Mouse (Mus musculus): ENCODE data around the gene Lag3. TPM values are rescaled to one million over a fixed set of nuclear protein-coding genes. Genes with fewer than 3 reads are reported as not detected.

The Lag3 gene
- polyA plus RNA-seq, 1 experiment, result 0.44 TPM

GRCm38 (mm10) chr6:124953991-124954715 is 42.6 kb upstream of the Lag3 start:
- no peaks in the 10 kb centered on the region for H3K79me2 ChIP-seq (ENCODE audit: control insufficient read depth, insufficient read depth)
- TF ChIP-seq MYOG (IDR thresholded peaks at IDR 0.05; ENCODE audit: control insufficient read depth, extremely low read depth, insufficient read length) (no peak), FOSL1 (IDR thresholded peaks at IDR 0.05; ENCODE audit: insufficient read depth, low read length, poor library complexity, severe bottlenecking) (no peak), MAX (IDR thresholded peaks at IDR 0.05) (no peak), MYOD1 (IDR thresholded peaks at IDR 0.05; ENCODE audit: control insufficient read depth, insufficient read length, low read depth) (no peak), USF1 (IDR thresholded peaks at IDR 0.05; ENCODE audit: low read depth) (no peak), CTCF (IDR thresholded peaks at IDR 0.05; ENCODE audit: control insufficient read depth, insufficient read depth, insufficient read length) (no peak), CEBPB (IDR thresholded peaks at IDR 0.05; ENCODE audit: low read depth) (no peak)
- no peaks in the 10 kb centered on the region for H3K27me3 ChIP-seq (ENCODE audit: control insufficient read depth, insufficient read depth, insufficient read length)
- no peak overlapping the region for H3ac ChIP-seq (ENCODE audit: control insufficient read depth, insufficient read length, low read depth)
- no peak overlapping the region for H3K4me3 ChIP-seq (ENCODE audit: insufficient read depth, poor library complexity, severe bottlenecking)
- H3K36me3 ChIP-seq (ENCODE audit: control insufficient read depth, insufficient read depth), result peaks cover 22% of the 10 kb centered on the region
- no peaks in the 10 kb centered on the region for H3K79me3 ChIP-seq (ENCODE audit: low read depth)

- Histone ChIP-seq H3K27me3 (ENCODE audit: control insufficient read depth, insufficient read depth, insufficient read length) (no peaks in the 10 kb centered on the region), H3K79me2 (ENCODE audit: control insufficient read depth, insufficient read depth) (no peaks in the 10 kb centered on the region), H3K4me3 (ENCODE audit: insufficient read depth, poor library complexity, severe bottlenecking) (no peak overlapping the region), H3ac (ENCODE audit: control insufficient read depth, insufficient read length, low read depth) (no peak overlapping the region), H3K36me3 (ENCODE audit: control insufficient read depth, insufficient read depth) (peaks cover 11% of the 10 kb centered on the region), H3K79me3 (ENCODE audit: low read depth) (no peaks in the 10 kb centered on the region)
- no peak for TF ChIP-seq MYOD1 (IDR thresholded peaks at IDR 0.05; ENCODE audit: control insufficient read depth, insufficient read length, low read depth)
- TF ChIP-seq CEBPB (IDR thresholded peaks at IDR 0.05; ENCODE audit: low read depth), result no peak
- no peak for TF ChIP-seq CTCF (IDR thresholded peaks at IDR 0.05; ENCODE audit: control insufficient read depth, insufficient read depth, insufficient read length)
- TF ChIP-seq FOSL1 (IDR thresholded peaks at IDR 0.05; ENCODE audit: insufficient read depth, low read length, poor library complexity, severe bottlenecking), result no peak
- TF ChIP-seq USF1 (IDR thresholded peaks at IDR 0.05; ENCODE audit: low read depth), result no peak
- no peak for TF ChIP-seq MYOG (IDR thresholded peaks at IDR 0.05; ENCODE audit: control insufficient read depth, extremely low read depth, insufficient read length)
- no peak for TF ChIP-seq MAX (IDR thresholded peaks at IDR 0.05)
Measured at GRCm38 (mm10) chr6:124943526-124943925, 32.0 kb upstream of the Lag3 start.

- Histone ChIP-seq H3K4me3 (ENCODE audit: insufficient read depth, poor library complexity, severe bottlenecking) (no peak overlapping the region), H3K36me3 (ENCODE audit: control insufficient read depth, insufficient read depth) (peaks cover 27% of the 10 kb centered on the region), H3K27me3 (ENCODE audit: control insufficient read depth, insufficient read depth, insufficient read length) (no peaks in the 10 kb centered on the region), H3K79me3 (ENCODE audit: low read depth) (no peaks in the 10 kb centered on the region), H3K79me2 (ENCODE audit: control insufficient read depth, insufficient read depth) (no peaks in the 10 kb centered on the region), H3ac (ENCODE audit: control insufficient read depth, insufficient read length, low read depth) (no peak overlapping the region)
- TF ChIP-seq CTCF (IDR thresholded peaks at IDR 0.05; ENCODE audit: control insufficient read depth, insufficient read depth, insufficient read length) (no peak), MYOG (IDR thresholded peaks at IDR 0.05; ENCODE audit: control insufficient read depth, extremely low read depth, insufficient read length) (no peak), MAX (IDR thresholded peaks at IDR 0.05) (no peak), FOSL1 (IDR thresholded peaks at IDR 0.05; ENCODE audit: insufficient read depth, low read length, poor library complexity, severe bottlenecking) (no peak), MYOD1 (IDR thresholded peaks at IDR 0.05; ENCODE audit: control insufficient read depth, insufficient read length, low read depth) (no peak), CEBPB (IDR thresholded peaks at IDR 0.05; ENCODE audit: low read depth) (no peak), USF1 (IDR thresholded peaks at IDR 0.05; ENCODE audit: low read depth) (no peak)
Measured at GRCm38 (mm10) chr6:124941679-124942078, 30.2 kb upstream of the Lag3 start.

GRCm38 (mm10) chr6:124938554-124938953 is 27.0 kb upstream of the Lag3 start:
- peaks cover 58% of the 10 kb centered on the region for H3K36me3 ChIP-seq (ENCODE audit: control insufficient read depth, insufficient read depth)
- TF ChIP-seq CEBPB (IDR thresholded peaks at IDR 0.05; ENCODE audit: low read depth) (no peak), FOSL1 (IDR thresholded peaks at IDR 0.05; ENCODE audit: insufficient read depth, low read length, poor library complexity, severe bottlenecking) (no peak), CTCF (IDR thresholded peaks at IDR 0.05; ENCODE audit: control insufficient read depth, insufficient read depth, insufficient read length) (no peak), USF1 (IDR thresholded peaks at IDR 0.05; ENCODE audit: low read depth) (no peak), MAX (IDR thresholded peaks at IDR 0.05) (no peak), MYOG (IDR thresholded peaks at IDR 0.05; ENCODE audit: control insufficient read depth, extremely low read depth, insufficient read length) (no peak), MYOD1 (IDR thresholded peaks at IDR 0.05; ENCODE audit: control insufficient read depth, insufficient read length, low read depth) (no peak)
- no peak overlapping the region for H3ac ChIP-seq (ENCODE audit: control insufficient read depth, insufficient read length, low read depth)
- H3K27me3 ChIP-seq (ENCODE audit: control insufficient read depth, insufficient read depth, insufficient read length), result no peaks in the 10 kb centered on the region
- no peak overlapping the region for H3K4me3 ChIP-seq (ENCODE audit: insufficient read depth, poor library complexity, severe bottlenecking)
- H3K79me3 ChIP-seq (ENCODE audit: low read depth), result peaks cover 6% of the 10 kb centered on the region
- H3K79me2 ChIP-seq (ENCODE audit: control insufficient read depth, insufficient read depth), result peaks cover 18% of the 10 kb centered on the region

GRCm38 (mm10) chr6:124937493-124937892 is 26.0 kb upstream of the Lag3 start:
- Histone ChIP-seq H3K79me3 (ENCODE audit: low read depth) (peaks cover 15% of the 10 kb centered on the region), H3K79me2 (ENCODE audit: control insufficient read depth, insufficient read depth) (peaks cover 29% of the 10 kb centered on the region), H3K4me3 (ENCODE audit: insufficient read depth, poor library complexity, severe bottlenecking) (no peak overlapping the region), H3K27me3 (ENCODE audit: control insufficient read depth, insufficient read depth, insufficient read length) (no peaks in the 10 kb centered on the region), H3K36me3 (ENCODE audit: control insufficient read depth, insufficient read depth) (peaks cover 67% of the 10 kb centered on the region), H3ac (ENCODE audit: control insufficient read depth, insufficient read length, low read depth) (no peak overlapping the region)
- TF ChIP-seq USF1 (IDR thresholded peaks at IDR 0.05; ENCODE audit: low read depth) (no peak), CTCF (IDR thresholded peaks at IDR 0.05; ENCODE audit: control insufficient read depth, insufficient read depth, insufficient read length) (no peak), MYOD1 (IDR thresholded peaks at IDR 0.05; ENCODE audit: control insufficient read depth, insufficient read length, low read depth) (no peak), FOSL1 (IDR thresholded peaks at IDR 0.05; ENCODE audit: insufficient read depth, low read length, poor library complexity, severe bottlenecking) (no peak), CEBPB (IDR thresholded peaks at IDR 0.05; ENCODE audit: low read depth) (no peak), MAX (IDR thresholded peaks at IDR 0.05) (no peak), MYOG (IDR thresholded peaks at IDR 0.05; ENCODE audit: control insufficient read depth, extremely low read depth, insufficient read length) (no peak)

Measured in C2C12 (cell line).